Mouse (Mus musculus) adrenal gland (tissue): ENCODE results near the gene Hemk1.

Source experiments
- intact Hi-C: fragments of 180-260 bp; cut with DNase I; formaldehyde crosslinking; loops from one replicate; pipeline ENCODE4 v1.15.1; 2025

Hemk1 gene

DNA sequence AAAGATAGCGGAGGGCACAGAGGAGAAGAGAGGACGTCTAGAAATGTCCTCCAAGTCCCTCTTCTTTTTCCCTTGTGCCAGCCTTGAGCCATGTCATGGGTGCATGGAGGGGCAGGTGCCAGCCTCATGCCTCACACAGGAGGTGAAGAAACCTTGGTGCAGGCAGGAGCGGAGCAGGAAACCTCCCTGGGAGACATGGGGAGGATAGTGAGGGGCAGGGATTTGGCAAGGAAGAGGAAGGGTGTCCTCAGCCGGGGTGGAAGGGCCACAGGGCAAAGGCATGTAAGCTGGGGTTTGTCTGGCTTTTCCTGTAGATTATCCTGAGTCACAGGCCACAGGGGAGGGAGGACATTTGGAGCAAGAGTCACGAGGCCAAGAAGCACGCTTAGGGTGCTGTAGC is 5.9 kb upstream of the Hemk1 start:
- intact Hi-C loops, result no loop called here

DNA sequence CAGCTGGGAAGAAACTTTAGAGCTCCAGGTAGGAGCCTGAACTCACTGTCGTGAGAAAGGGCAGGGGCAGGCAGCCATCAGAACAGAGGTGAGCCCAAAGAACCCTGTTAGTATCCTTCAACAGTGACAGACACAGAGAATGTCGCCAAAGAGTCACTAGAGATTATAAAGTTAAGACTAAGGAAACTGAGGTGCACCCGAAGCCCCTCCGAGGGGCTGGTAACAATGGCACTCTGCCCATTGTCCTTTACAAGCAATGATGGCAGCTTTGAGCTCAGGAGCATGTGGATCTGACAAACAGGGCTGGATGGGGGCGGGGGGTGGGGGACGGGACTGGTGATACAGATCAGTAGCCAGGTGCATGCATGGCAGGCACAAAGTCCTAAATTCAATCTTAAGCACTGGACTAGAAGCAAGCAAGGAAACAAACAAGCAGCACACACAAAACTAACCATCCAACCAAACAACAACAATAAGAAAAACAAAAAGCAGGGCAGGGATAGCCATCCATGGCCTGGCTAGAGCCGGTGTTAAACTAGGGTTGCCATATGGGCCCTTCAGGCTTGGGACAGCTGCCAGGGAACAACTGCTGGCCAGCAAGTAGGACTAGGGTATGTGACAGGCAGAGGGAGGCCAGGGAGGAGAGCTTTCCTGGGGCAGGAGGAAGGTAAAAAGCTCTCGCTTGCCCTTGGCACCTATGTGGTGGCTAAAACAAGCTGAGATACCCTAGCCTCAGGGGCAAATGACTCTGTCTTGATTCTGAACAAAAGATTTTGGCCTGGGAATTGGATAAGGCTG is 5.2 kb upstream of the Hemk1 start:
- intact Hi-C loops, result no loop called here

DNA sequence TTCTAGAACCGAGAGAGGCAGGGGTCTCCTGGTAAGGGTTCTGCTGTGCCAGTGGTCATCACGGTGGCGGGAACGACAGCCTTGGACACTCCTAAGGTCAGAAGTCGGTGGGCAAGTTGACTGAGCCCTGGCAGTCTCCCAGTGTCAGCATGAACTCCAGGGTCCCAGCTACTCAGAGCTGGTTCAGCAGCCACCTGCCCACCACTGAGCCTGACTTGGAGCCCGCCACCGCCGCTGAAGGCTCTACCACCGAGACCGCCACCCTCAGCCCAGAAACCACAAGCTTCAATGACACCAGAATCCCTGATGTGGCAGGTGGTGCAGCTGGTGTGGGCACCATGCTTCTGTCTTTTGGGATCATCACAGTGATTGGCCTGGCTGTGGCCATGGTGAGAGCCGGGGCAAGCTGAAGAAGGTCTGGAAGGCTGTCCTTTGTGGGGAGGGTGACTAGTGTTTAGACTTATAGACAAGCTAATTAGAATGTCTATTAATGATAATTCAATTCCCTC is 4.1 kb upstream of the Hemk1 start:
- intact Hi-C loops, result no loop called here

DNA sequence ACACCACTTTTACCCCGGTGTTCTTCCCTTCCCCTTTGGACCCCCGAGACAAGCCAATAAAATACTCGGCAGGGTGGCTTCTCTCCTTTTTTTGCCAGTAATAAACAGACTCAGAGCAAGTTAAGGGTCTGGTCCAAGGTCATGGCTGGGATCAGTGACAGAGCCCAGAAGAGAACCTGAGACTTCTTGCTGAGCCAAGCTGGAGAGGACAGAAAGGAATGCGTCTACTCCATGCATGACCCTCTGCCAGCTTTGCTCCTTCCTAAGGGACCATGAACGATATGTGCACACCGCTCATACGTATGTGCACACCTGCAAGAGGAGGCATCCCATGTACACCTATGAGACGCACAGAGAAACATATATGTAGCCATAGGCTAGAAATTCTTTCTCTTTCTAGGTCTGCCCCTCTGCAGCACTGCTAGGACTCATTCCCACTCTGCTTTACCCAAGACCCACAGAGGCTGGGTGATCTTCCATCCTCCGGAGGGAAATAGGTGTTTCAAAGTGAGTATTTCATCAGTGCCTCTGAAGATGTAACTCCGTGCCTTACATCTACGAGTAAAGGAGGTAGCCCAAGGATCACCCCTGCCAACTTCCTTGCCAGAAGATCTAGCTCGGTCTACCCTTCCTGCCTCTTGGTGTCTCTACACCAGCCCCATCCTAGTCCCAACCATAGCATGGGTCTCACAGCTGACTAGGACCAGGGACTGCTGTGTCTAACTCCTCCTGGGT is 2.9 kb upstream of the Hemk1 start:
- intact Hi-C loops, result no loop called here

DNA sequence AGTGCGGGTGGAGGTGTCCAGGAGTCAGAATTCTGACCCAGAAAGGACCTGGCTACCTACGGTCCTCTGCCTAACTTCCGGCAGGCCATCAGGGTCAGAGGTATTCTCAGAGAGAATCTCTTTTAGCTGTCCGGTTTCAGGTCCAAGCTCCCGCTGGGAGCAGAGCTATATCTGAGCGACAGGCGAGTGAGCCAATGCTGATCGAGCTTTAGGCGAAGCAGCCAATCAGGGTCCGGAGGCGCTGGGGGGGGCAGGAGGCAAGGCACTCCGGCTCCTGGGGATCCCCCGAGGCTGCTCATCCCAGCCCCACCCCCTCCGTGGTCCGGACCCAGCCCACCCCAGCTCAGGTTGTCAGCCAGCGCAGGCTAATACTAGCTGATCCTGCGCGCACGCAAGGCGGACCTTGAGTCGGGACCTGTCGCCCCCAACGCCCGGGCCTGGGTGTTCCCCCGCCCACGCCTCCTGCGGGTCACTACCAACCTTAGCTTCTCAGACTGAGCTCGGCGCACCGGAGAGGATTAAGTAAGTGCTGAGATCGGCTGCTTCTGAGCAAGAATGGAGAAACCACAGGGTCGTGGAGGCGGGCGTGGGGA is 2.2 kb upstream of the Hemk1 start, which contains the start of gene 6430571L13Rik:
6430571L13Rik (plus strand) TSS at position 336 of the 593 bp plus-strand sequence.
- intact Hi-C loops, result no loop called here

DNA sequence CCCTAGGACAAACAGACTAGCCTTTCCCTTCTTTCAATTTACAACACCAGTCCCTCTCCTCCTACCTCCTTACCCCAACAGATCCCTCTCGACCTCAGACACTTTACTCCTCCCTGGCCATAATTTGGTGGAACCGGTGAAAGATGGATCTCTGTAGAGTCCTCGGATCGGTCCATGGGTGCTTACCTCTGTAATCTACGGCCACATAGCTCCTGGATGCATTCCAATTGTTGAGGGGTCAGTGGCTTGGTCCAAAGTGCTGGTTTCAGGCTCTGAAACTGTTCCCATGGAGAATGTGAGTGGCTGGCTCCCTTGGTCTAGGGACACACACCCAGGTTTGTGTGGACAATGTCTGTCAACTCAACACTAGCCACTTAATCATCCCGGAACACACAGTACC is 1.8 kb downstream of the Hemk1 start:
- intact Hi-C loops, result loop anchor here (1.0 to 10.0 kb wide), 2 partner anchors 42 to 82 kb away; no protein-coding TSS in a partner anchor

DNA sequence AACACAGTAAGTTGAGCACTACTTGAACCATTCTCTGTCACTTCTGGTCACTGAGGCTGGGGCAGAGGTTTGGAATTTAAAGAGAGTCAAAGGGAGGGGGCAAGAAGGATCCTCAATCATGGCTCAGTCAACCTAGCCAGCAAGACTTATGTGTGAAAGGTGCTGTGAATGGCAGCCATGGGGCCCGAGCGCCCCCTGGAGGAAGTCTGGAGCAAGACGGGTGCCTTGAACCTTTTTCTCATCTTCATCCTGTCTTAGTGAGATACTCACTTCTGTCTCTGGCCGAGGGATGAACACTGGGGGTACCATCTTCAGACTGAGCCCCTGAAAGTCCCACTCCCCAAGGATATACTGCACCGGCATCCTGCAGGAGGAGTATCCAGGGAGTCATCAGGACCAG is 2.2 kb downstream of the Hemk1 start:
- intact Hi-C loops, result loop anchor here (1.0 to 10.0 kb wide), 2 partner anchors 42 to 81 kb away; no protein-coding TSS in a partner anchor

DNA sequence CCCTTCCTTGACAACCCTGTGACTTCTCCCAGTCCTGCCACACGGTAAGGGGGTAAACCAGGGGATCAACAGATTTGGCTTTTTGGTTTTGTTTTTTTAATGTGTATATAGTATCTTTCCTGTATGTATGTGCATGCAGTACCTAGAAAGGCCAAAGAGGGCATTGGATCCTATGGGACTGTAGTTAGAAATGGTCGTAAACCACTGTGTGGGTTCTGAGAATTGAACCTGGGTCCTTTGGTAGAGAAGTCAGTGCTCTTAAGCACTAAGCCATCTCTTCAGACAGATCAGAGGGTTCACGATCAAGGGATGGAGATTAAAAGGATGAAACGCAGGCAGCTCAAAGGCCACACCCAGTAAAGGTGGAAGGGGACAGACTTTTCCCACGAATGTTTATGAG is 3.1 kb downstream of the Hemk1 start:
- intact Hi-C loops, result loop anchor here (10.0 kb wide), 1 partner anchor 80 kb away; no protein-coding TSS in a partner anchor

DNA sequence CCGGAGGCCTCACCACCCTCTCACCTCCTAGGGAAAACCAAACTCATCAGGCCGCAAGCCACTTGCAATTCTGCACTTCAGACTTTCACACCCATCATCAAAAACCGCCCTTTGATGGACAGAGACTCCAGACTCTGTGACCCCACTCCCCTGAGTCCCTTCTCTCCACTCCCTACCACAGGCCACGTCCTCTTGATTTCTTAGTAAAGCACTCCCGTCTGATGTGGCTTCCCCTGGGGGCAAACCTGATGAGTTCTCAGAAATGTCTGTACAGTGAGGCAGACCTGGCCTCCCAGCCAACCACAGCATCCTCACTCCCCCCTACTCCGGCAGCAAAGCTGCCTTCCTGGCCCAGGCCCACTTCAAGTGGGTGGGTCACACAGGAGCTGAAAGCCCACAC is 3.8 kb downstream of the Hemk1 start:
- intact Hi-C loops, result loop anchor here (10.0 kb wide), 1 partner anchor 80 kb away; no protein-coding TSS in a partner anchor

DNA sequence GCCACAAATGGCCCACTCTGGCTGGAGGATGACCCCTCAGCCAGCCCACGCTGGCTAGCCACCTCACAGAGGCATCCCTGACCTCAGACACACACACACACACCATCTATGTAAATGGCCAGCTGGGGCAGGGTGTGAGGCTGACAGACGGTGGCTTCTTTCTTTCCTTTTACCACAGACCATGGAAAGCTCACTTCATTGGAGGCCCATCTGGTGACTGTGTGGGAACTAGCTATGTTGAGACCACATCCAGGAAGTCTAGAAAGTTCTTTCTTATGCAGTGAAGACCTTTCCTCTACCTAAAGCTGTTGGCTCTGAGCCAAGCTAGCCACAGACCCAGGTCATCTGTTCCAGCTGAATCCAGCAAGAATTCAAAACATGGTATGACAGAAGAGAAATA is 4.5 kb downstream of the Hemk1 start:
- intact Hi-C loops, result loop anchor here (10.0 kb wide), 1 partner anchor 79 kb away; no protein-coding TSS in a partner anchor

DNA sequence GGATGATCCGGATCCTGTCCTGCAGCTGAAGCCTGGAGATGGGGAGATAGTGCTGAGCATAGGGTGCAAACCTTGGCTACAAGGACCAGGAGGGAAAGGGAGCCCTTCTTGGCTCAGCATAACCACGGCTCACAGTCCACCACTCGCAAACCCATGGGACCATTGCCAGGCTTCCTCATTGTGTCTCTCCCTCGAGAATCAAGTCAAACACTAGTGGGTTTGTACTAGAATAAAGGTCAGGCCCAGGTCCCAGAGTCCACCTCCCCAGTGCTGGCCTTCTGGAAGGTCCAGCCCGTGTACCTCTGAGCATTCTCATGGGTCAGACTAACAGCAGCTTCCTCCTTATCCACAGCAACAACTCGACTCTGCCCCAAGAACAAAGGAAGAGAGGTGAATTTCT is 7.4 kb downstream of the Hemk1 start:
- intact Hi-C loops, result loop anchor here (10.0 kb wide), 1 partner anchor 76 kb away; no protein-coding TSS in a partner anchor

DNA sequence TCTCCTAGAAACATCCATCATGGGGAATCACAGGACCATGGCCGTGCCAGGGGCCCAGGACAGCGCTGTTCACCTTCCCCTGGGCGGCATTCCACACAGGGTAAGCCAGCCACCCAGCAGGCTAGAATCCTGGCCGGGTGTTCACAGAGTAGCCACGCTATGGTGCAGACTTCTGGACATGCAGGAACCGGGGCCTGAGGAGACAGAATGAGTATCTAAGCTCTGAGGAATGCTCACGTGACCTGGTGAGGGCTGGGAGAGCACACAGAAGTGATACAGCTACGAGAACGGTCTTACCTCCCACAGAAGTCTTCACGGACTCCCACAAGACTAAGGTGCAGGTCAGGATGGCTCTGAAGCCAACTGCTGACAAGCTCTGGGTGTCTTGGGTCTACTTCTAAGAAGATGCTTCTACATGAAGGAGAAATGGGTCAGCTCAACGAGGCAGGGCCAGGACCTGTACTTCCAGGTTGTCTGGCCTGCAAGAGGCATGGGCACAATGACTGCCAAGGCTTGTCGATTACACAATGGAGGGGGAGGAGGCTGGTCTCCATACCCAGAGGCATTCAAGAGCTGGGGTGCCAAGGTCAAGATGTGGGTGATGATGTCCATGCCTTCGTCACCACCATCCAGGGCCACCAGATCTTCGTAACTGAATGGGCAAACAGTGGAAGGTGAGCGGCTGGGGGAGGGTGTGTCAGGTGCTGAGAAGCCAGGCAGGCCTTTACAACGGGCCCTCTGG is 10.1 kb downstream of the Hemk1 start:
- intact Hi-C loops, result no loop called here

DNA sequence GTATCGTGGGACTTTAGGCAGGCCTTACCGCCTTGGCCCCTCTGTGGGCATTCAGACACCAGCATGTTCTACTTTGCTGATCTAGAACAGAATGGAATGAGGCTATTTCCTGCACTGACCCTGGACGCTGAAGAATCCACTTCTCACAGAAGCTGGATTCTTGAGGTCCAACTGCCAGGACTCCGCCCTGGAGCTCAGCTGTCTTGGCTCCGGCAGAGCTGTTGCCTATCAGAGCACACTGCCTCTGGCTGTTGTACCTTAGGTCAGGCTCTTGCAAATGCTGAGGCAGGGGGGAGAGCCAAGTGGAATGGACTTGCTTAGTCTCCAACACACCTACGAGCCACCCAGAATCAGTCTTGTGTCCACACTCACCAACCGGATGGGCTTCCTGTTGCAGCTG is 12.2 kb downstream of the Hemk1 start:
- intact Hi-C loops, result no loop called here

DNA sequence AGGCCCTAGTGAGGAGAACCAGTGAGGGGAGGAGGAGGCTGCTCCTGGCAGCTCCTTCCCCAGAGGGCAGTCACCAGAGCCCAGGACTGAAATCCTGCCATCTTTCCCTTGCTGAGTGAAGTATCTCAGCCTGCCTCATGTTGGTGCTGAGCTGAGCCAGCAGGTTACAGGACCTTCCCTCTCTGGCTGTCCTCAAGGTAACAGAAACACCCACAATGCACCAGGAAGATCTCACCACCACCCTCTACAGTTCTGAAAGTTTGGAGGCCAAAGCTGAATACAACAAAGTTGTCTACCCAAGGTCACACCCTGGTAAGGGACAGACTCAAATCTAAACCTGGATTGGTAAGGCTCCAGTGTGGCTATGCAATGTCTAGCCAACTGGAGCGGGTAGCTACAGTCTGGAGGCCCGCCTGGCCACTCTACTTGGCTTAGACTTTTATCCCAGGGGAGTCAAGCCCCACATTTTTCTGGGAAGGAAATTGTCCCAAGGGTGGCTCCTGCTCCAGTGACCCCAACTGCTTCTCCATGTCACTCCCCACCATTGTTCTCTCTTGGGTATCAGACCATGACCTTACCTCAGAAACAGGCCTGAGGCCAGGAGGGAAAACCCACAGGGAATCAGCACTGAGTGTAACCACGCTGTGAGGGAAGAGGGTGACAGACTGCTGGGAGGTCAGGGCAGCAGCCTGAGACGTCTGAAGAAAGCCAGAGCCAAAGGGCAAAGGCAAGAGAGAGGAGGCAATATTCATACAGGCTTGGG is 13.2 kb downstream of the Hemk1 start:
- intact Hi-C loops, result no loop called here

DNA sequence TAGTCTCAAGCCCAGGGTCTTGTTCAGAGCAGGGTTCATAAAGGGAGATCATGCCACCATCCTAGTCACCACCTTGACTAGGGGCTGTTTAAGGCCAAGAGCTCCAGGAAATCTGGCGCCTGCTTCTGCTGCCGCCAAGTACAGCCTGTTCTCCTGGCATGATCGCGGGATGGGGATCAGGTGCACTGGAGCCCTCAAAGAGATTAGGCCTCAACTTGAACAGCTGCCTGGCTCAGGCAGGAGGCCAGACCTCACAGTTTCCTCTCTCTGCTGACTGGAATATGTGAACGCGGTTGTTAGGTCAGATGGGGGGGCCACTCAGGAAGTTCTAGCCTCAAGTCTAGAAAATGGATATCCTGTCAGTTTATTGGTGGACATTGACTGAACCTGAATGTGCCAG is 14.6 kb downstream of the Hemk1 start:
- intact Hi-C loops, result no loop called here

DNA sequence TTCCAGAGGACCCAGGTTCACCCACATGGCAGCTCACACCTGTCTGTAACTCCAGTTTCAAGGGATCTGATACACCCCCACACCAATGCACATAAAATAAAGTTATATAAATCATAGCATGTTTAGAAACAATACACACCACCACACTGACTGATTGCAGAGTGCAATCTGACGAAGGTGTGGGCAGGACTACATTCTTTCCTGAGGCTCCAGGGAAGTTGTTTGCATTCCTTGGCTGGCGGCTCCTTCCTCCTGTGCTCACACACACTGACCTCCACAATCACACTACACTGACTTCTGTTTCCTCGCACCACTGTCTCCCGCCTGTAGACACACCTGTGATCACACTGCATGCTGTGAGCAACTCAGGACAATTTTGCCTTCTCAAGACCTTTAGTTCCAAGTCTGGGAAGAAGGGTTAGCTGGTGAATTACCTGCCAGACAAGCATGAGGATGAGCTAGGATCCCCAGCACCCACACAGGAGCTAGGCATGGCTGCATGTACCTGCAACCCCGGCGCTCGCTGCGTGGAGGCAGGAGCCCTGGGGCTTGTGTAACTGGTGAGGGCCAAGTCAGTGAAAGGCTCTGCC is 15.6 kb downstream of the Hemk1 start:
- intact Hi-C loops, result no loop called here

DNA sequence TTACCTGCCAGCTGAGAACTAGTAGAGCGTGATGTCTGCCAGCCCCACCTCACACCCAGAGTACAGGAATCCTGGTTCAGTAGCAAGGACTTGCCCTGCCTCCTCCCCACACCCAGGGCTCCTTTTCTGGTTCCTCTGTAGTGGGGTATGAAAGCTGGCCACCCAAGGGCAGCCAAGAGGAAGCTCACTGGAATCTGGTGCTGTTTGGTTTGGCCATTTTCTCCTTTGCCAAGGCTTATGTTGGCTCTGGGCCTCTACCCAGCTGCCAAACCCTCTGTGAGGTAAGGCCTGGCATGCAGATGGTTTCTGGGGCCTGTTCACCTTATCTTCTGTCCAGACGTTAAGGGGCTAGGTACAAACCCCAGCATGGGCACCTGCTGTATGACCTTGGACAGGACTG is 22.4 kb downstream of the Hemk1 start:
- intact Hi-C loops, result no loop called here

DNA sequence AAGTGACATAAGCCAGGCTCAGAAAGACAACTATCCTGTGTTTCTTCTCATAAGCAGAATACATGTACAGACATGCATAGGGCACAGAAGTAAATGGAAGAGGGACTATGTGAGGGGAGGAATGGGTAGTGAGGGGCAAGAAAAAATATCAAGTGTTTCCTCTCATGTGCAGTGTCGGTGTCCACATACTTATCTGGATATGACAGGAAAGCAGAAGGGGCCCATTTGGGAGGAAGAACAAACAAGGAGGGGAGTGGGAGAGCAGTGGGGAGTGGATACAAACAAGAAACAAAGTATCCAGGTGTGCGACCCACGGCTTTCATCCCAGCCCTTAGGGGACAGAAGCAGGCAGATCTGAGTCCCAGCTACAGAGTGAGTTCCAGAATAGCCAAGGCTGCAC is 24.2 kb downstream of the Hemk1 start:
- intact Hi-C loops, result no loop called here

DNA sequence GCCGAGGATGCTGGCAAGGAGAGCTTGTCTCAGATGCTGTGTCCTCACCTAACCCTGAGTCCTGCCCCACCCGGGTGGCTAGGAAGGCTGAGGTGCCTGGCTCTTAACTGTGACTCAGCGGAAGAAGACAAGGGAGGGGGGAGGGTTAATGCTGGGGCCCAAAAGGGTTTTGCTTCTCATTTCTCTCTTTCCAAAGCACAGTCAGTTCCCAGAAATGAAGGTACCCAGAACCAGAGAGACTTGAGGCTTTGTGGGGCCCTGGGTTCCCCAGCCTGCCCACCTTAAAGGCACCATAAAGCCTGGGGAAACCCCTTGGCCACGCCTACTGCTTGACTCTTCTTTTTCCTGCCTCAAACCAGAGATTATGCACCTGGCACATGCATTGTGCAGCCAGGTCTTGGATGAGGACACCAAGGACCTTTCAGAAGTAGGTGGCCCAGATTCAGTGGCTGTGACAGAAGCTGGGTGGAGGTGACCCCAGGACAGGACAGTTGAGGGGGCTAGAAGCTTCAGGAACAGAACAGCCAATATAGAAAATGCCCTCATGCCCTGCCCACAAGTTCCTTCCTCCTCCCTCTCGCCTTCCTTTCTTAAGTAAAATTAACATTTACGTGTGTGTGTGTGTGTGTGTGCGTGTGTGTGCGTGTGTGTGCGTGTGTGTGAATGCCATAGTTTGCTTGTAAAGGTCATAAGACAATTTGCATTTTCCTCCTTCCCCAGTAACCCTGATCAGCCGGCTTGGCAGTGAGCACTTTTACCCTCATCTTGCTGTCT is 25.2 kb downstream of the Hemk1 start:
- intact Hi-C loops, result no loop called here
